Mouse (Mus musculus) small intestine, adult 2 months (tissue): ENCODE results near the gene Nab2. TPM values are rescaled to one million over a fixed set of nuclear protein-coding genes. Genes with fewer than 3 reads are reported as not detected.

Source experiments
- H3K27ac ChIP-seq: fragments of 200-500 bp; 2 replicates; pipeline ENCODE4 v1.5.1; 2012; ENCODE audit warnings: low read depth, low read length, control low read depth, inconsistent platforms; ENCODE audit not compliant: insufficient read depth
- H3K27me3 ChIP-seq: fragments of 200-500 bp; 2 replicates; pipeline ENCODE4 v1.6.1; 2012; ENCODE audit warnings: mild to moderate bottlenecking, moderate library complexity, low read length, inconsistent platforms; ENCODE audit not compliant: control insufficient read depth, insufficient read depth
- H3K36me3 ChIP-seq: fragments of 200-500 bp; 2 replicates; pipeline ENCODE4 v1.6.1; 2012; ENCODE audit warnings: mild to moderate bottlenecking, low read length, control low read depth, inconsistent platforms; ENCODE audit not compliant: control insufficient read depth, insufficient read depth
- H3K4me1 ChIP-seq: fragments of 200-500 bp; 2 replicates; pipeline ENCODE4 v1.6.1; 2012; ENCODE audit warnings: low read length, inconsistent platforms, mixed read lengths; ENCODE audit not compliant: control insufficient read depth, insufficient read depth, insufficient read length
- H3K4me3 ChIP-seq: fragments of 200-500 bp; 2 replicates; pipeline ENCODE4 v1.5.1; 2012; ENCODE audit warnings: low read depth, mild to moderate bottlenecking, control low read depth, inconsistent platforms, low read length, moderate library complexity
- CTCF ChIP-seq: fragments of 200-500 bp; IDR thresholded peaks from 2 replicates; pipeline ENCODE4 v1.5.1; 2012; ENCODE audit warnings: low read depth, mild to moderate bottlenecking, control low read depth, inconsistent platforms, low read length, moderate library complexity, mixed read lengths; ENCODE audit not compliant: insufficient replicate concordance, insufficient read length; ENCODE audit errors: extremely low read depth
- POLR2A ChIP-seq: fragments of 200-500 bp; IDR thresholded peaks from 2 replicates; pipeline ENCODE4 v1.6.1; 2012; ENCODE audit warnings: low read depth, mild to moderate bottlenecking, control low read depth, inconsistent platforms, low read length, moderate library complexity
- WGBS: fragments of 180-500 bp; shearing (Covaris S2); methylation state at CpG from one replicate; pipeline ENCODE4 v1.1.7; 2018; 5-methylcytosine and 5-hydroxymethylcytosine counted together
- polyA plus RNA-seq: library from polyadenylated mRNA; depleted of rRNA; stranded (reverse); fragments of >200 nt; gene quantifications from 2 replicates; pipeline ENCODE4 v1.2.3, GENCODE M21; 2012

The Nab2 gene
- polyA plus RNA-seq, 1 experiment = 31.8 TPM

- peaks cover 20% of the 10 kb centered on the region for H3K4me1 ChIP-seq
- no peaks in the 10 kb centered on the region for H3K36me3 ChIP-seq
- TF ChIP-seq CTCF (no peak), POLR2A (no peak)
- peak within 1 kb of the TSS; percentile 96 for H3K27ac ChIP-seq
- H3K4me3 ChIP-seq = peak within 1 kb of the TSS; percentile 75
- 5% methylated on average over 30 of the region's 32 CpGs for WGBS
- no peaks in the 10 kb centered on the region for H3K27me3 ChIP-seq
Measured at GRCm38 (mm10) chr10:127620406-127621190, 47.8 kb downstream of the Nab2 start, which contains the start of gene Lrp1. Gene Lrp1, minus strand, starts transcription at chr10:127621148.

DNA sequence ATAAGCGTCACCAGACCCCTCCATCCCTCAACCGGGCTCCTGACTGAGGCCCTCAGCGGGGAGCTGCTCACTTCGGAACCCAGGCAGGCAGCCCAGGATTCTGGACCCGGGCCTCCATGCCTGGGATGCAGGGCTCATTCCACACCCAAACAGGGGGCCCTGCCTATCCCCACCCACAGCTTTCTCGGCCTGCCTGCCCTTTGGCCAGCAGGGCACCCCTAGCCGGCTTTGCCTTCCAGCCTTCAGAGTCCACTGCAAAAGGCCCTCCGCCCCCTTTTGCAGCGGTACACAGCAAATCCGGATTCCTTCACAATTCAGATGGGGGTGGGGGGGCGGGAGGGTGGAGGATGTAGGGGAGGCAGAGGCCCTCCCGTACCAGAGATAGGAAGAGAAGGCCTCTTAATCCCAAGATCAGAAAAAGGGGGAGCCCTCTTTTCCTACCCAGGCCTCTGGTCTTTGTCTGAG lies 48.4 kb downstream of the Nab2 start:
- H3K4me3 ChIP-seq = peak overlapping the region; percentile 75
- no peaks in the 10 kb centered on the region for H3K36me3 ChIP-seq
- WGBS = 15% methylated on average over 12 of the region's 12 CpGs
- H3K27ac ChIP-seq = peak overlapping the region; percentile 69
- H3K4me1 ChIP-seq = peaks cover 23% of the 10 kb centered on the region
- TF ChIP-seq POLR2A (no peak; the same call in 1 of the 2 replicates), CTCF (no peak)
- H3K27me3 ChIP-seq = no peaks in the 10 kb centered on the region

DNA sequence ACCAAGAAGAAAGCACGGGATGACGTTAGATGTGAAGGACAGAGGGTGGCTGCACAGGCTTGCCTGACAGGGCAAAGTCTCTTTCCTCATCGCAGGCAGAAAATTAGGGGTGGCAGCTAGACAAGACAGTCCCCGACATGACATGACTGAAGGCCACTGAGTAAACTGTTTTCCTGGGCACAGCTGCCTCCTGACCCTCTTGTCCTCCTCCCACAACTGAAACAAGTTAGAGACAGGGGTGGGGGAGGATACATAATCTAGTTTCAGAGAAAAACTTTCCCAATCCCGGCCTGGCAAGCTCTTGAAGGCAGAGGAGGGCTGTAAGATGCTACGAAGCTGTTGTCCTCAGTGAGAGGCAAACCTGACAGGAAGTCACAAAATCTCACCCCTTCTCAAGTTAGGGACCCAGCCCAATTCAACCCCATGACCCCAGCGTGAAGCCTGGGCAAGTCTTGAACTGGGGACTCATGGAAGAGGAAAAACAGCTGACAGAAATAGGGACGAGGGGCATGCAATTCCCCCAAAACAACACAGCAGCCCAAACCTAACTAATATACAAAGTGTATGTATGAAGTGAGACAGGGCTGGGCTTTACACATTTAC lies 49.1 kb downstream of the Nab2 start:
- 18% methylated on average over 8 of the region's 8 CpGs for WGBS
- peak overlapping the region; percentile 69 for H3K27ac ChIP-seq
- H3K4me1 ChIP-seq = peaks cover 23% of the 10 kb centered on the region
- peak overlapping the region; percentile 75 for H3K4me3 ChIP-seq
- TF ChIP-seq POLR2A (no peak), CTCF (no peak)
- H3K36me3 ChIP-seq = no peaks in the 10 kb centered on the region
- no peaks in the 10 kb centered on the region for H3K27me3 ChIP-seq

DNA sequence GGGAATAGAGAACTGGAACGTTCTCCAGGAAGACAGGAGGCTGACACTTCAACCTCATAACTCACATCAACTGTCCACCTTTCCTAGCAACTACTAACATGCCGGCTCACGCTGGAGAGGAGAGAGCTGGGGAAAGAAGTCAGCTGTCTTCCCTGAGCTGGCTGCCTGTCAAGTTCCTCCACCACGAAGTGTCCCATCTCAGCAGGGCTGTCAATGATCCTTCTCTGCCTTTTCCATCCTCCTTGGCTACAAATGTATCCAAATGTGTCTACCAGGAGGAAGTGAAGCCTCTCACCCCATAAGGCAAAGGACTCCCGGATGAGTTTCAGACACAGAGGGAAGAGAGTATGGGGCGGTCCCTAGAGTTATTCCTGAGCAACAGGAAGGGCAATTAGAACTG lies 50.2 kb downstream of the Nab2 start:
- H3K27me3 ChIP-seq = no peaks in the 10 kb centered on the region
- 0 out of 2 replicates have a peak, but pooled peaks cover 2% of the 10 kb centered on the region for H3K36me3 ChIP-seq
- peak overlapping the region; percentile 69; the same call in 1 of the 2 replicates for H3K27ac ChIP-seq
- WGBS = 30% methylated on average over 6 of the region's 6 CpGs
- TF ChIP-seq CTCF (no peak), POLR2A (no peak)
- peaks cover 23% of the 10 kb centered on the region for H3K4me1 ChIP-seq
- H3K4me3 ChIP-seq = no peak overlapping the region

- peaks cover 32% of the 10 kb centered on the region for H3K4me1 ChIP-seq
- no peak overlapping the region for H3K4me3 ChIP-seq
- no peak overlapping the region for H3K27ac ChIP-seq
- 52% methylated on average over 4 of the region's 4 CpGs for WGBS
- H3K36me3 ChIP-seq = 0 out of 2 replicates have a peak, but pooled peaks cover 2% of the 10 kb centered on the region
- no peaks in the 10 kb centered on the region for H3K27me3 ChIP-seq
- TF ChIP-seq POLR2A (no peak), CTCF (no peak)
Measured at GRCm38 (mm10) chr10:127617294-127617693, 51.1 kb downstream of the Nab2 start.

GRCm38 (mm10) chr10:127616261-127616679 lies 52.1 kb downstream of the Nab2 start:
- TF ChIP-seq POLR2A = no peak
- no peak for TF ChIP-seq CTCF
- Histone ChIP-seq H3K36me3 (peaks cover 6% of the 10 kb centered on the region), H3K27me3 (no peaks in the 10 kb centered on the region), H3K4me1 (peaks cover 40% of the 10 kb centered on the region), H3K27ac (peak overlapping the region; percentile 3; the same call in 1 of the 2 replicates), H3K4me3 (no peak overlapping the region)
- 80% methylated on average over 7 of the region's 7 CpGs for WGBS

- peaks cover 9% of the 10 kb centered on the region for H3K36me3 ChIP-seq
- H3K4me1 ChIP-seq = peaks cover 41% of the 10 kb centered on the region
- H3K4me3 ChIP-seq = no peak overlapping the region
- 35% methylated on average over 3 of the region's 3 CpGs for WGBS
- H3K27me3 ChIP-seq = no peaks in the 10 kb centered on the region
- TF ChIP-seq CTCF = no peak
- TF ChIP-seq POLR2A = no peak
- H3K27ac ChIP-seq = no peak overlapping the region
Measured at GRCm38 (mm10) chr10:127615591-127615990, 52.8 kb downstream of the Nab2 start.
